Mouse (Mus musculus): ENCODE measurements around the gene Copz2.

GRCm38 (mm10) chr11:96860564-96860963, 10.9 kb downstream of the Copz2 start:
- TF ChIP-seq CTCF (IDR thresholded peaks at IDR 0.05; ENCODE audit: extremely low read depth, insufficient read depth, insufficient read length, insufficient replicate concordance) = peak; percentile 88; the same call in 1 of the 2 replicates
- TF ChIP-seq POLR2A (IDR thresholded peaks at IDR 0.05; ENCODE audit: low read depth, low read length) = no peak

All from spleen, adult 2 months (tissue).